Mouse (Mus musculus) naive thymus-derived CD4-positive, alpha-beta T cell, adult 2 months (primary cell): ENCODE results near the gene Rbks.

Experiments used
- DNase-seq: peaks from one replicate; pipeline ENCODE4 v3.0.0-alpha.2; 2011; ENCODE audit warnings: low read depth

The Rbks gene

GRCm38 (mm10) chr5:31696971-31697643 is at the start of gene Rbks:
Rbks (minus strand) TSS chr5:31697627.
- DNase-seq: no peak

GRCm38 (mm10) chr5:31742521-31743031 is 45.1 kb upstream of the Rbks start:
- DNase-seq: no peak

DNA sequence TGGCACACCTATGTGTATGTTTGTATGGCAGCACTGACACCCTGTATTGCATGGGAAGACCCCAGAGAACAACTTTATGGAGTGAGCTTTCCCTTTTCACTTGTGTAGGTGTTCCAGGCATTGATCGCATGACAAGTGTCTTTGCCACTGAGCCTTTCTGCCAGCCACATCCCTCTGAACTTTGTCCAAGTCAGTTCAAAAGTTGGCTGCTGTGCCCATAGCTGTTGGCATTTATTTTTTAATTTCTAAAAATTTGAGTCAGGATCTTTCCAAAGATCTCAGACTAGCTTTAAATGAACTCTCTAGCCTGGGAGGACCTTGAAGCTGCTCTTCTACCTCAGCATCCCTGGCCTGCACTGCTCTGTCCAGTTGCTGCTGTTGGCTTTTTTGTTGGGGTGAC is 44.5 kb upstream of the Rbks start:
- DNase-seq: no peak

DNA sequence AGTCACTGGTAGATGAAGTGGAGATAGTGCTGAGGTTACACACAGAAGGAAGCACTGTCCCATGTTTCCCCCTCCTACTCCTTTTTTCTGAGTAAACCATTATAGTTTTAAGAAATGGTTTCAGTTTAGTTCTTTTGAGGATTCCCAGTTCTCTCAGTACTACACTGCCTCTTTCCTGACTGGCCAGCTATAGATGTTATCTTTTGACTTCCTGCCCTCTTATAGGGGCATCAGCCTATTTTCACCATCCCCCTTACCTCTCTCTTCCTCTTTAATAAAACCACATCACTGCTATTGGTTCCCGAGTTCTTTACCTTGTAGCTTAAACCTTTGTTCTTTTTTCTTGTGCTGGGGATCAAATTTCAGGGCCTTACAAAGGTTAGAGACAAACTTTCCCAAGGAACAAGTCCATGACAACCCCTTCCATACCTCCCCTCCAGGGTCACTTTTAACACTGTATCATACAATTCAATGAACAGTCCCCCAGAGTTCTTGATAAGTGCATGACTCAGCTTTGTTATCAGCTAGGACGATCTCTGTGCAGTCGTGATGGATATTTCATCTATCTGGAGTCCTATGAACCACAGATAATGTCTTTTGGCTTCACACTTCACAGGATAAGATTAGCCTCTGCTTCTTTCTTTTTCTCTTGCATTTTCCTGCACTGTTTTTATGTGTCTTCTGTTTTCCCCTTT is 35.4 kb upstream of the Rbks start:
- peak; percentile 11 for DNase-seq

DNA sequence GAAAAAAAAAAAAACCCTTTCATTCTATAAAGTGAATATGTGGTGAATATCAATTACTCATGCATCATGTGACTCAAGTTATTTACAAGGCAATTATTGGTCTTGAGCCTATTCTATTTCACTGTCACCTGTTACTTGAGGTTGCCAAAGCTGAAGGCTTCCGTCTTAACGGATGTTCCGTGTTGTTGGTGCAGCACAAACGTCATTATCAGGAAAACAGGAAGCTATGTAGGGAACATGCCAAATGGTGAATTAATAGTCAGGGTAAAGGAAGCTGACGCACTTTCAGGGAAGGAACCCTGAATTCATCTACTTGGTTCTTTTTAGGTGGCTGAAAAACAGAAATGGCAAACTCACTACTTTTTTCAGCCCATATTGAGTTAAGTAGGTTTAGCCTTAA is 30.0 kb upstream of the Rbks start:
- DNase-seq: no peak

GRCm38 (mm10) chr5:31725885-31726284 is 28.5 kb upstream of the Rbks start:
- peak; percentile 36 for DNase-seq

GRCm38 (mm10) chr5:31724519-31724918 is 27.1 kb upstream of the Rbks start:
- no peak for DNase-seq

DNA sequence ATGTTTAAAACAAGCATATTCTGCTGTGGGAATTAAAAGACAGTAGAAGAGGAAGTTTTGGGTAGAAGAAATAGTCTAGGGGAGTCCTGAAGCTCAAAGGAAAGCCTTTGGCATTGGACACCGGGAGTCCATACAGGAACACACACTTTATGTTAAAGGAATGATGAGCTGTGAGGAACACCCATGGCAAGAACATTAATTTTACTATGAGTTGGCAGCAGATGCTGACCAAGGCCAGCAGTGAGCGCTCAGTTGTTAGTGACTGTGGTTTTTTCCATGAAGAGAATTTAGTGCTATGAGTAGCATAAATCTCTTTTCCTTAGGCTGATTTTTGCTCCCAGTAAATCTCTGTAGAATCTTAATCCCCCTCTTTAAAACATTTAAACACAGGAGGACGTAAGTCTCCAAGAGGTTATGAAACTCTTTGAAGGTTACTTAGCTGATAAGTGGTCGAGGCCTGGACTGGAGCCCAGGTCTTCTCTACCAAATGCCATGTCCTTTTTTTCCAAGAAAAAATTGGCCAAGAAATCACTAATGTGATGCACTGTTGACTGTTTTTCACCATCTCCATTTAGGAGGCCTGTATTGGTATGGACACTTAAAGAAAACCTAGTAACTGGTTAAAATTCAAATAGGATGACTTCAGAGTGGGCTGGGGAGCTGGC is 18.2 kb upstream of the Rbks start:
- DNase-seq: no peak

GRCm38 (mm10) chr5:31713841-31714264 is 16.4 kb upstream of the Rbks start:
- peak; percentile 25 for DNase-seq

- DNase-seq: no peak
These were observed 15.9 kb upstream of the Rbks start for GRCm38 (mm10) chr5:31713280-31713711.

GRCm38 (mm10) chr5:31709389-31709788 is 12.0 kb upstream of the Rbks start:
- DNase-seq: peak; percentile 38

DNA sequence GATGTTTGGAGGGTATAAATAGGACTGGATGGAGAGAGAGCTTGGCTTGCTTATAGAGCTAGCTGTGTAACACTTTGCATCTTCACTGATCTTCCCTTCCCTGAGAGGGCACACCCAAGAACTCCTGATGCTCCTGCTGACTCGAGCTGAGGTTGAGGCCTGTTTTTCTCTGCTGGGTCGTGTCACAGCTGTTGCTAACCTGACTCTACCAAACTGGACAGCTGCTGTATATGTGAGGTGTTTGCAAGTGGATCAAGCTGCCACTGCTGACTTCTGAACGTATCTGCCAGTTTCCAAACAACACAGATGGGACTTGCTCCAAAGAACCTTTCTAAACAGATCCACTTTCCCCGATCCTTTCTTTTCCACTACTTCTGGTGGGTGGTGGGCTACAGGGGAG is 9.4 kb upstream of the Rbks start:
- no peak for DNase-seq

DNA sequence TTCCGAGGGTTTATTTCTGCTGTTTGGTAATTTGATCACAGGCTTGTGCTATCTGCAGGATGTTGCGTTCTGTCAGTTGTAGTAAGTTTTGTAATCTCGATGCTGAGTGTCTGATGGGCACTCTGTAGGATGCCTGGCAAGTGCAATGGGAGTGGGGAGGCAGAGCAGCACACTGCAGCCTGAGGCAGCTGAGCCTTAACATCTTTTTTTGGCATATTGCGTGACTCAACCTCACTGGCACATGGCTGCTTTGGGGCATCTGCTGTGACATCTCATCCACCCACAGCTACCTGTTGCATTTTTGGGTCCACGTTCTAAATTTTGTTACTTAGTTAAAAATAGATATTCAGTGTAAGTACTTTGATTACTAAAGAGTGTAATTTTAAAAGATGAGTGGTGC is 7.5 kb upstream of the Rbks start:
- no peak for DNase-seq

GRCm38 (mm10) chr5:31699397-31699796 is 2.0 kb upstream of the Rbks start:
- peak; percentile 31 for DNase-seq

DNA sequence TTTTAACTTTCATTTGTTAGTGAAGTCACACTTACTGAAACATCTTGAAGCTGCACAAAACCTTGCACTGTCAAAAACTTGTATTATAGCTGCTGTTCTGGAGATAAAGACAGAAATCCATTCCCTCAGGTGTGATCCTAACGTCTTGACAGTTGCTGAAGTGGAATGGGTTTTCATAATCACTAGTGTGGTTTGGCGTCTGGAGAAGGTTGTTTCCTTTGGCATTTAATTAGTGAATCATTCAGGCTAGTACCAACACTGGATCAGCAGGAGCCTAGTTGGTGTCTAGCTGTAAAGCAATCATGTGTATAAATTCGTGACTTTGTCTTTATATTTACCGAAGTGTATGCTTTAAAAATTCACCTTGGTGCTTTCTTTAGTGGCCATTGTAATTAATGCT is 1.5 kb upstream of the Rbks start:
- no peak for DNase-seq

- DNase-seq: peak; percentile 99
These were observed 885 bp upstream of the Rbks start for GRCm38 (mm10) chr5:31698297-31698726.

GRCm38 (mm10) chr5:31697644-31698296 is 343 bp upstream of the Rbks start, which contains the start of gene Babam2:
Babam2 (plus strand) TSS chr5:31697684.
- peak; percentile 96 for DNase-seq

GRCm38 (mm10) chr5:31693191-31693590 is 4.2 kb downstream of the Rbks start:
- DNase-seq: no peak

DNA sequence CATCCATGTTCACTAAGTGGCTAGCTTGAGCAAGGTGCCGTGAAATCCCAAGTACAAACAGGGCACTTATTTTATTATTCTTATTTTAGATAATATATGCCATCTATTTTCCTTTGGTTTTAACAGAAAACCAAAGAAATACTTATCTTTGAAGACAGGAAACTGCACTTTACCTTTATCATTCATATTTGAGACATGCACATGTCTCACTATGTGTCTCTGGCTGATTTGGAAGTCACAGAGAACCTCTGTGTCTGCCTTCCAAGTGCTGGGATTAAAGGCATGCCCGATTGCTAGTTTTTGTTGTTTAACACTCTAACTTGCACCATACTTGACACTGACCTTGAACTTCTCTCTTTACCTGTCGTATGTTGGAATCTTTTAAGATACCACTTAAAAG is 9.5 kb downstream of the Rbks start:
- DNase-seq: no peak

DNA sequence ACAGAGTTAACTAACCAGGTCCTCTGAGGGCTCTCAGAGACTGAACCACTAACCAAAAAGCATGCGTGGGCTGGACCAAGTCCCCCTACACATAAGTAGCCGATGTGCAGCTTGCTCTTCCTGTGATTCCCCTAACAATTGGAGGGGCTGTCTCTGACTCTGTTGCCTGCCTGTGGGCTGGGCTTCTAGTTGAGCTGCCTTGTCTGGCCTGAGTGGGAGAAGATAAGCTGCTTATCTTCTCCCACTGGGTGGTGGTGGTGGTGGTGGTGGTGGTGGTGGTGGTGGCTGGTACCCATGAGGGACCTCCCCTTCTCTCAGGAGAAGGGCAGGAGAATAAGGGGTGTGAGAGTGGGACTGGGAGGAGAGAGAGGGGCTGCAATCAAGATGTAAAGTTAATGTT is 11.4 kb downstream of the Rbks start:
- DNase-seq: no peak

DNA sequence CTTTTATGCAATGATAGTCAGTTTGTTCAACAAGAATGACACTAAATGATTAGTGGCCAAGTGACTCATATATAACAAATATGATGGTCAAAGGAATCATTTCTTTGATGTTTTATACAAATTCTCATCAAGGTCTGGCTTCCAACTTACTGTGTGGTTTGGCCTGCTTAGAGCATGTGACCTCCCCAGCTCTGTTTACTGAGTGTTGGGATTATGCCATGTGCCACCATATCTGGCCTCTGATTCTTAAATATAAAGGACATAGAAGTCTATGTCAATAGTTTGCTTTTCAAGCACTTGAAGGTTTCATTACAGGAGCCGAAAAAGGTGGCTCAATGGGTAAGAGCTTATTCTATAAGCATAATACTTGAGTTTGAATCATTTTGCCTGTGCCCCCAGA is 15.1 kb downstream of the Rbks start:
- DNase-seq: no peak

DNA sequence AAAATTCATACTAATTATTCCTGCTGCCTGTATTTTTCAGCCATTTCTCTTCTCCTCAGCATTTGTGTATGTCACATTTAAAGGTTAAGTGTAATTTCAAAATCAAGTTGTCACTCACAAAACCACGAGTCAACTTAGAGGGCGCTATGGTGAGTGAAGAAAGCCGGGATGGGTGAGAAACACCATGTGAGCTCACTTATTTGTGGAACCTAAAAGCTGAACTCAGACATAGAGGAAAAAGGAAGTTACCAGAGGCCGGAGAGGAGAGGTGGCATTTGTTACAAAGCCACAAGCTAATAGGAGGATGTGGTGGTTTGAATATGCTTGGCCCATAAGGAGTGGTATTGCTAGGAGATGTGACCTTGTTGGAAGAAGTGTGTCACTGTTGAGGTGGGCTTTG is 17.2 kb downstream of the Rbks start:
- no peak for DNase-seq
